Comparison of ENCODE assay signal across 8 mouse cellular contexts in genomic region chr4:141605861-141606260, GRCm38 (mm10). TPM values are rescaled to one million over a fixed set of nuclear protein-coding genes. Genes with fewer than 3 reads are reported as not detected.
DNase-seq lines count a peak whose midpoint lies in the region; ATAC-seq and TF ChIP-seq lines count a peak whose summit lies in the region.

Fblim1 (minus strand) TSS chr4:141606096.

- no peaks in the 10 kb centered on the region for H3K27me3 ChIP-seq in forebrain, postnatal 0 days (ENCODE audit: insufficient read depth, low read length)
- H3K27me3 ChIP-seq in intestine, embryonic 16.5 days (replicated peaks; ENCODE audit: control insufficient read depth, insufficient read depth, low read length) = no peaks in the 10 kb centered on the region

- no peak within 1 kb of the TSS for H3K9ac ChIP-seq in forebrain, postnatal 0 days
- H3K9ac ChIP-seq in intestine, embryonic 16.5 days (ENCODE audit: low read depth, low read length) = no peak within 1 kb of the TSS

- H3K4me1 ChIP-seq in forebrain, postnatal 0 days (ENCODE audit: insufficient read depth) = no peaks in the 10 kb centered on the region
- peaks cover 14% of the 10 kb centered on the region for H3K4me1 ChIP-seq in intestine, embryonic 16.5 days (ENCODE audit: control insufficient read depth, insufficient read depth, low read length)

- H3K36me3 ChIP-seq in forebrain, postnatal 0 days (ENCODE audit: insufficient read depth) = no peaks in the 10 kb centered on the region
- no peaks in the 10 kb centered on the region for H3K36me3 ChIP-seq in intestine, embryonic 16.5 days (ENCODE audit: control insufficient read depth, insufficient read depth, low read length)

- peak within 1 kb of the TSS; percentile 35 for H3K27ac ChIP-seq in gastrocnemius, adult 2 months
- H3K27ac ChIP-seq in forebrain, postnatal 0 days (ENCODE audit: low read depth, low read length) = no peak within 1 kb of the TSS
- H3K27ac ChIP-seq in intestine, embryonic 16.5 days (ENCODE audit: low read length) = 0 out of 2 replicates have a peak within 1 kb of the TSS, but pooled peaks have one; percentile 70

- intact Hi-C loops in gastrocnemius, adult 2 months (cut with DNase I) = no loop called here

- 88% methylated on average over 11 of the region's 11 CpGs for WGBS in forebrain, postnatal 0 days
- WGBS in intestine, embryonic 16.5 days = 79% methylated on average over 11 of the region's 11 CpGs

- no peak for ATAC-seq in forebrain, postnatal 0 days
- no peak for ATAC-seq in intestine, embryonic 16.5 days
- no peak; the same call in 1 of the 2 replicates for ATAC-seq in granulocyte monocyte progenitor cell, adult 5-6 weeks (replicated peaks; ENCODE audit: poor library complexity, severe bottlenecking)
- no peak for ATAC-seq in erythroid progenitor cell, adult 5-6 weeks (replicated peaks; ENCODE audit: low FRiP score, poor library complexity, severe bottlenecking)

- peak within 1 kb of the TSS; percentile 7; the same call in 1 of the 2 replicates for H3K4me3 ChIP-seq in gastrocnemius, adult 2 months
- no peak within 1 kb of the TSS for H3K4me3 ChIP-seq in forebrain, postnatal 0 days (ENCODE audit: low read depth, low read length)
- H3K4me3 ChIP-seq in intestine, embryonic 16.5 days (ENCODE audit: low read length) = no peak within 1 kb of the TSS

- TF ChIP-seq CTCF in gastrocnemius, adult 2 months (IDR thresholded peaks at IDR 0.05) = no peak
- TF ChIP-seq CTCF in forebrain, postnatal 0 days (IDR thresholded peaks at IDR 0.05; ENCODE audit: low read depth) = no peak

- H3K9me3 ChIP-seq in forebrain, postnatal 0 days (ENCODE audit: low read length) = no peaks in the 10 kb centered on the region
- no peaks in the 10 kb centered on the region for H3K9me3 ChIP-seq in intestine, embryonic 16.5 days (ENCODE audit: control insufficient read depth, low read length)

- H3K4me2 ChIP-seq in forebrain, postnatal 0 days (ENCODE audit: low read depth) = no peak within 1 kb of the TSS
- no peak within 1 kb of the TSS for H3K4me2 ChIP-seq in intestine, embryonic 16.5 days (ENCODE audit: low read depth, low read length)

- DNase-seq in gastrocnemius, adult 2 months = no peak
- no peak for DNase-seq in gastrocnemius, adult 18-20 months (ENCODE audit: low spot score)
- DNase-seq in forebrain, postnatal 0 days = no peak
- peak; percentile 53 for DNase-seq in lung, postnatal 10 days
- no peak for DNase-seq in right cerebral cortex, postnatal 36 days (ENCODE audit: low spot score in 2 of 2)

RNA-seq across cellular contexts. Expression of gene Fblim1, which starts in this region (rescaled TPM):
- 1 to 10 TPM; 1.1 to 1.5 TPM for total RNA-seq in gastrocnemius, adult 2 months (2021)
- 1 to 10 TPM in 1 of 2 experiments, under 1 TPM in 1; 0.90 to 1.1 TPM for total RNA-seq in gastrocnemius, adult 18-20 months (2021)
- 20.8 and 22.3 TPM in 2 replicates for total RNA-seq in forebrain, postnatal 0 days (2014; rRNA removed)
- polyA plus RNA-seq in forebrain, postnatal 0 days (2015; fragmentation: Nextera tagmentation; extraction: Ambion mirVana) = 24.9 and 26.1 TPM in 2 replicates
- polyA plus RNA-seq in intestine, embryonic 16.5 days (2015; fragmentation: Nextera tagmentation; extraction: Ambion mirVana) = 63.8 and 66.2 TPM in 2 replicates
- total RNA-seq in granulocyte monocyte progenitor cell, adult 5-6 weeks (2014; fragmentation: Nextera tagmentation) = 0.11 and 0.36 TPM in 2 replicates
- total RNA-seq in granulocyte monocyte progenitor cell, adult 5-6 weeks (2017) = not detected in 2 replicates
- 0.72 and 2.9 TPM in 2 replicates for total RNA-seq in erythroid progenitor cell, adult 5-6 weeks (2015; ENCODE audit: low replicate concordance)
- total RNA-seq in erythroid progenitor cell, adult 5-6 weeks (2017; ENCODE audit: low replicate concordance) = 0.77 TPM in 1 of 2 replicates, not detected in the other
